Mouse (Mus musculus) limb, embryonic 15.5 days (tissue): Measurements from ENCODE around the gene Cntnap5c. TPM values are rescaled to one million over a fixed set of nuclear protein-coding genes. Genes with fewer than 3 reads are reported as not detected.

Source experiments
- ATAC-seq: fragments of 200-750 bp; cut with Nextera tagmentation; 2 replicates; pipeline ENCODE4 v1.8.0; 2017; ENCODE audit warnings: low read depth, moderate TSS enrichment; ENCODE audit not compliant: insufficient number of reproducible peaks, low FRiP score, low TSS enrichment
- H3K27ac ChIP-seq: fragments of 300-500 bp; sonication (generic); 2 replicates; pipeline ENCODE4 v1.5.1; 2015; ENCODE audit warnings: moderate library complexity, mild to moderate bottlenecking, inconsistent platforms
- H3K27me3 ChIP-seq: fragments of 300-500 bp; sonication (generic); 2 replicates; pipeline ENCODE4 v1.6.1; 2015; ENCODE audit warnings: inconsistent platforms
- H3K36me3 ChIP-seq: fragments of 300-500 bp; sonication (generic); 2 replicates; pipeline ENCODE4 v1.6.1; 2015; ENCODE audit warnings: inconsistent platforms
- H3K4me1 ChIP-seq: fragments of 300-500 bp; sonication (generic); 2 replicates; pipeline ENCODE4 v1.6.1; 2015; ENCODE audit warnings: inconsistent platforms
- H3K4me2 ChIP-seq: fragments of 300-500 bp; sonication (generic); 2 replicates; pipeline ENCODE4 v1.6.1; 2015; ENCODE audit warnings: mild to moderate bottlenecking, inconsistent platforms
- H3K4me3 ChIP-seq: fragments of 300-500 bp; sonication (generic); 2 replicates; pipeline ENCODE4 v1.5.1; 2015; ENCODE audit warnings: mild to moderate bottlenecking, inconsistent platforms
- H3K9ac ChIP-seq: fragments of 300-500 bp; sonication (generic); 2 replicates; pipeline ENCODE4 v1.6.1; 2015; ENCODE audit warnings: inconsistent platforms
- H3K9me3 ChIP-seq: fragments of 300-500 bp; sonication (generic); 2 replicates; pipeline ENCODE4 v1.6.1; 2016; ENCODE audit warnings: inconsistent platforms
- WGBS: fragments of 180-500 bp; shearing (Covaris S2); methylation state at CpG from one replicate; pipeline ENCODE4 v1.1.7; 2015; 5-methylcytosine and 5-hydroxymethylcytosine counted together
- polyA plus RNA-seq: library from polyadenylated mRNA; unstranded; fragments of >200 nt; fragmentation: Nextera tagmentation; extraction: Ambion mirVana; gene quantifications from 2 replicates; pipeline ENCODE4 v1.2.1, GENCODE M21; 2015

Cntnap5c gene
- not detected in 2 replicates for polyA plus RNA-seq

DNA sequence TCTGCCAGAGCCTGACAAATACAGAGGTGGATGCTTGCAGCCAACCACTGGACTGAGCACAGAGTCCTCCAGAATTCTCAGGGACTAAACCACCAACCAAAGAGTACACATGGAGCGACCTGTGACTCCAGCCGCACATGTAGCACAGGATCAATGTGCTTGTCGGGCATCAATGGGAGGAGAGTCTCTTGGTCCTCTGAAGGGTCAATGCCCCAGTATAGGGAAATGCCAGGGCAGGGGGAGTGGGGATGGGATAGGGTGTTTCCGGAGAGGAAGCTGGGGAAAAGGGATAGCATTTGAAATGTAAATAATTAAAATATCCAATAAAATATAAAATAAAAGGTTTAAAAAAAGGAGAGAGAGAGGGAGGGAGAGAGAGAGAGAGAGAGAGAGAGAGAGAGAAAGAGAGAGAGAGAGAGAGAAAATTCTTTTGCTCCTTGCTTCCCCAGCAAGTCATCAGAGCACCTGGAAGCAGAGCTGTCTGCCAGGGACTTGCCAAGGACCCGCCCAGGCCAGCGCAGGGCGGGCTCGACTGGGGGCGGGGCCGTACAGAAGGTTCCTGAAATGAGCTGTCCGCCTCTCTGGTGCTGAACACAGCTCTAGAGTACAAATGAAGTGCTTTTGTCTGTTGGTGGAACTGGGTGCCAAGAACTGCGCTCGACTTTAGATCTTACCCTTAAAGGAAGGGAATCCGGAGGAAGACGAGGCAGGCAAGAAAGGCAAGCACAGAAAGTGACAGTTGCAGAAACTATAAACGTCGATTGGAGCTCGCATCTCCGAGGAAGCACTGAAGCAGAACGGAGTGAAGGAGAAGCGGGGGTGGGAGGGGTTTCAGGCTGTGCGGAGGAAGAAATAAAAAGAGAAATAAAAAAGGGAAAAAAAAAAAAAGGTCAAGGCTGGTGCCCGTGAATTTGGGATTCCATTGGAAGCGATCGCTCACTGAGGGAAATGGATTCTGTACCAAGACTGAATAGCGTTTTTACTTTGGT, at the start of gene Cntnap5c:
TSS of gene Cntnap5c (plus strand) at position 949 of the 989 bp plus-strand sequence.
- 23% methylated on average over 26 of the region's 26 CpGs for WGBS
- Histone ChIP-seq H3K4me3 (no peak within 1 kb of the TSS), H3K27me3 (no peaks in the 10 kb centered on the region), H3K9ac (no peak within 1 kb of the TSS), H3K4me2 (no peak within 1 kb of the TSS), H3K27ac (no peak within 1 kb of the TSS), H3K9me3 (no peaks in the 10 kb centered on the region), H3K36me3 (no peaks in the 10 kb centered on the region), H3K4me1 (no peaks in the 10 kb centered on the region)
- ATAC-seq: 0 out of 2 replicates have a peak, but pooled peaks have one; percentile 40

DNA sequence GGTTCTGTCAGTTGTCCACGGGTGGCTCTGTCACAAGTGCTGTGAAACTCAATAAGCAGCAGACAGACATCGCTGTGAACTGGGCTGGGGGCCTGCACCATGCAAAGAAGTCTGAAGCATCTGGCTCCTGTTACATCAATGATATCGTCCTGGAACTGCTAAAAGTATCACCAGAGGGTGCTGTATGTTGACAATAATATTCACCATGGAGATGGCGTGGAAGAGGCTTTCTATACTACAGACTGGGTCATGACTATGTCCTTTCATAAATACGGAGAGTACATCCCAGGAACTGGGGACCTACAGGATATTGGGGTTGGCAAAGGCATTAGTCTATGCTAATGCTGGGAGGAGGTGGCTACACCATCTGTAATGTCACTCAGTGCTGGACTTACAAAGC, 27.3 kb upstream of the Cntnap5c start, which contains the start of gene Gm21834:
TSS of gene Gm21834 (minus strand) at position 101 of the 400 bp plus-strand sequence.
- H3K9ac ChIP-seq: no peak within 1 kb of the TSS
- ATAC-seq: no peak
- H3K27ac ChIP-seq: no peak within 1 kb of the TSS
- no peaks in the 10 kb centered on the region for H3K9me3 ChIP-seq
- H3K4me3 ChIP-seq: no peak within 1 kb of the TSS
- no peaks in the 10 kb centered on the region for H3K4me1 ChIP-seq
- H3K36me3 ChIP-seq: no peaks in the 10 kb centered on the region
- 79% methylated on average over 5 of the region's 5 CpGs for WGBS
- H3K4me2 ChIP-seq: no peak within 1 kb of the TSS
- no peaks in the 10 kb centered on the region for H3K27me3 ChIP-seq

DNA sequence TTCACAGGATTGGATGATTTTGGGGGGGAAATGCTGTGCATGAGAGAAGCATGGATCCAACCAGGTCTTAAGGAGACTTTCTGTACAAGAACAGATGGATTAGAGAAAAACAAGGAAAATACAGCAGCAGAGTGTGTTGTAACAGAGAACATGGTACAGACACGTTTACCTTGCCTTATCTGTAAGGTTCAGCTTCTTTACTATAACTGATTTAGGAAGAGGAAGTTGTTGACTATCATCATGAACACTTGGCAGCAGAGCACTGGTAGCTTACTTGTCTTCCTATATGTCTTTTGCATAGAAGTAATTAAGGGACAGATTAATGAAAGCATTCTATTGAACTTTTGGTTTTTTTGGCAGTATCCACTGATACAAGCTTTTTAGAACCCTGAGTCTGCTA, 11.3 kb upstream of the Cntnap5c start:
- no peaks in the 10 kb centered on the region for H3K9me3 ChIP-seq
- H3K27ac ChIP-seq: no peak overlapping the region
- no peak overlapping the region for H3K4me2 ChIP-seq
- H3K9ac ChIP-seq: no peak overlapping the region
- H3K4me3 ChIP-seq: no peak overlapping the region
- 50% methylated on average over 1 of the region's 1 CpGs for WGBS
- no peaks in the 10 kb centered on the region for H3K27me3 ChIP-seq
- H3K4me1 ChIP-seq: no peaks in the 10 kb centered on the region
- no peaks in the 10 kb centered on the region for H3K36me3 ChIP-seq
- no peak for ATAC-seq

DNA sequence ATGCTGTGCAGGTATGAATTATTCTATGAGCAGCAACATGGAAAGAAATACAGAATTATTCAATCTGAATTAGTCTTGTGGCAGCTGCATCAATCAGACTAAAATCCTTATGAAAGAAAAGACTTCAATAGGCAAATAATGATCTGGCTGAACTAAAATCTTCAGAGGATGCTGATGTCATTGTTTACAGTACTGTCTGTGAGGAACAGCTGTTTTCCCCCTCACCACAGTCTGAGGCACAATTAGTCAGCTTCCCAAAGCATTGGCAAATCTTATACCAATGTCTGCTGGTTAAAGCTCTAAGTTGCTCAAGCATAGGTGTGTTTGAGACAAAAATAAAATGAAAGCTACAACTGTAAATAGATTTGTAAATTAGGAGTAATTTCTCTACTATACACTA, 2.1 kb upstream of the Cntnap5c start:
- ATAC-seq: no peak
- Histone ChIP-seq H3K27ac (no peak overlapping the region), H3K4me2 (no peak overlapping the region), H3K9ac (no peak overlapping the region), H3K36me3 (no peaks in the 10 kb centered on the region), H3K4me1 (no peaks in the 10 kb centered on the region), H3K27me3 (no peaks in the 10 kb centered on the region), H3K9me3 (no peaks in the 10 kb centered on the region), H3K4me3 (no peak overlapping the region)

DNA sequence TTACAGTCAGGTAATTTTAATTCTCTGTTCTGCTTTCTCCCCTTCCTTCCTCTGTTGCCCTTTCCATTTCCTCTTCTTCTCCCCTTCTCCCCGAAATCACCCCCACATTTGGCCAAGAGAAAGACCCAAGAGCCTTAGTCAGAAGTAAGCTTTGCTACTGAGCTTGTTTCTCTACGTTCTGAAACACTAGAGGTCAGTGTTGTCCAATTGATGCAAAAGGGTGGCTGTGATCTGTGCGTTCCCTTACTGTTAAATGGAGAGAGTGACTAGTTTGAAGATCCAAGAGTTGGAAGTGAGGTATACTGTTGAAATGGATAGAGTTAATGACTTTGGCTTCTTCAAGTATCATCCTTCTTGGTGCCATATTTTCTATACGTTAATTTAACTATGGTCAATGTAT, 1.5 kb downstream of the Cntnap5c start:
- H3K4me2 ChIP-seq: no peak overlapping the region
- no peaks in the 10 kb centered on the region for H3K9me3 ChIP-seq
- H3K4me3 ChIP-seq: no peak overlapping the region
- WGBS: 12% methylated on average over 4 of the region's 4 CpGs
- no peaks in the 10 kb centered on the region for H3K4me1 ChIP-seq
- ATAC-seq: no peak
- no peaks in the 10 kb centered on the region for H3K27me3 ChIP-seq
- H3K9ac ChIP-seq: no peak overlapping the region
- no peak overlapping the region for H3K27ac ChIP-seq
- H3K36me3 ChIP-seq: no peaks in the 10 kb centered on the region

DNA sequence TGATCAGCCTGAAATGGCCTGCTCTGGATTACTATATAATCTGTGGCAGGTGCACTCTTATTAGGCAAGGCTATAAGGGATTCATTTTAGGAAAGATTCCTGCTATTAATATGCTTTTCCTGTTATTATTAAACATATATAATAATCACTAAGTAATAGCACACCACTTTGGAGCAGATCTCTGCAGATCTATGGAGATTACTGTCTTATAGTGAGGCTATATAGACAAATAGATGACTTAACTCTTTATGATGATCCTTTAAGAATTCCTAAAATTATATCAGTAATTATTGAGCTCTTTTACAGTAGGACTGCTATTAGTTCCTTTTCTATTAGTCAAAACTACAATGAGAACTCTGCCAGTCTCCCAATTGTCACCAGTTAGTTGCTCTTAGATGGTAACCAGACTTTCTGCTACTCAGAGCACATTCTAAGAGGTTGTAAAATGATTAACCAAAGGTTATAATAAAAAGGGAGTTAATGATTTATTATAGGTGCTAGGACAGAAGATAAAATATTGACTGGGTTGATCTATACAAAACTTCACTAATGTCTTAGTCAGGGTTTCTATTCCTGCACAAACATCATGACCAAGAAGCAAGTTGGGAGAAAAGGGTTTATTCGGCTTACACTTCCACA, 18.9 kb downstream of the Cntnap5c start:
- Histone ChIP-seq H3K4me2 (no peak overlapping the region), H3K27ac (no peak overlapping the region), H3K4me3 (no peak overlapping the region), H3K4me1 (no peaks in the 10 kb centered on the region), H3K36me3 (no peaks in the 10 kb centered on the region), H3K9me3 (no peaks in the 10 kb centered on the region), H3K27me3 (no peaks in the 10 kb centered on the region), H3K9ac (no peak overlapping the region)
- 85% methylated on average over 1 of the region's 1 CpGs for WGBS
- no peak for ATAC-seq

DNA sequence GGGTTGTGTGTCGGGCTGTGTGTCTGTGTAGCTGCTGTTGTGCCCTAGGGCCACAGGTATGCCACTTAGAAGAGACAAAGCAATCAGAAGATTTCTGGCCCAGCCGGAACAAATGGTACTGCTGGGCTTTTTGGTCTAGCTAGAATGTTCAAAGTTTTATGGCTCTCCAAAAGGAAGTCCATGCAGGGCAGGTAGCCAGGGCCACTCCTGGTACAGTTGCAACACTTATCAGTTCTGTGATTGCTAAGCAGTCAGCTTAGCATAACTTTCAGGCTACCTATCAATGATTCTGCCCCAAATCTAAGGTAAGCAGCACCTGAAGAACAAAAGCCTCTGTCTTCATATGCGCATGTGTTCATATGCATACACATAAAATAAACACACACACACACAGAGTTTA, 26.0 kb downstream of the Cntnap5c start:
- no peak overlapping the region for H3K4me2 ChIP-seq
- ATAC-seq: no peak
- no peak overlapping the region for H3K4me3 ChIP-seq
- no peaks in the 10 kb centered on the region for H3K36me3 ChIP-seq
- no peak overlapping the region for H3K9ac ChIP-seq
- H3K27ac ChIP-seq: no peak overlapping the region
- H3K9me3 ChIP-seq: no peaks in the 10 kb centered on the region
- 74% methylated on average over 3 of the region's 3 CpGs for WGBS
- H3K4me1 ChIP-seq: no peaks in the 10 kb centered on the region
- H3K27me3 ChIP-seq: no peaks in the 10 kb centered on the region

DNA sequence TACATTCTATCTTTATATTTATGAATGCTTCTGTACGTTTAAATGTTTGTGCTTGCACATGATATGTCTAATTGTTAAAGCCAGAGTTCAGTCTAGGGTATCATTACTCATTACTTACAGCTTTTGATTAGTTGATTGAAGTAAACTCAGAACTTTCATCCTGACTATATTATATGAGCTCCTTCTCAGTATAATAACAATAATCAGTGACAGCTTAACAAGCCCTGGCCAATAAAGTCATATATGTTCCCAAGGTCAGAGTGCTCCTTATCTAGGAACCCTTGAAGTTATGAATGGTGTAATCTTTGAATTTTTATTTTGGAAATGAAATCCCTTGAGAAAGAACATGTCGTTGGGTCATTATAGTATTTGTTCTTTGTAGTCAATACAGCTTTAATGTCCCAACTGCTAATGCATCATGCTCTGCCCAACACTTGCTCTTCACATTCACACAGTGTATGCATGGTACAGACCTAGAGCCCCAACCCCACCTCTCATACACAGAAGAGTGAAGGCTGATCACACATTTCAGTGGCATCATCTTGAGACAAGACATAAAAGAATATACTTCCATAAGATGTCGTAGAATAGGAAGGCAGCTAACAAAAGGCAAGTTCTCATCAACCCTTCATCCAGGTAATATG, 27.4 kb downstream of the Cntnap5c start:
- no peak for ATAC-seq
- H3K27me3 ChIP-seq: no peaks in the 10 kb centered on the region
- H3K36me3 ChIP-seq: no peaks in the 10 kb centered on the region
- WGBS: 77% methylated on average over 3 of the region's 3 CpGs
- no peaks in the 10 kb centered on the region for H3K9me3 ChIP-seq
- no peak overlapping the region for H3K4me2 ChIP-seq
- H3K27ac ChIP-seq: no peak overlapping the region
- no peaks in the 10 kb centered on the region for H3K4me1 ChIP-seq
- no peak overlapping the region for H3K9ac ChIP-seq
- no peak overlapping the region for H3K4me3 ChIP-seq

DNA sequence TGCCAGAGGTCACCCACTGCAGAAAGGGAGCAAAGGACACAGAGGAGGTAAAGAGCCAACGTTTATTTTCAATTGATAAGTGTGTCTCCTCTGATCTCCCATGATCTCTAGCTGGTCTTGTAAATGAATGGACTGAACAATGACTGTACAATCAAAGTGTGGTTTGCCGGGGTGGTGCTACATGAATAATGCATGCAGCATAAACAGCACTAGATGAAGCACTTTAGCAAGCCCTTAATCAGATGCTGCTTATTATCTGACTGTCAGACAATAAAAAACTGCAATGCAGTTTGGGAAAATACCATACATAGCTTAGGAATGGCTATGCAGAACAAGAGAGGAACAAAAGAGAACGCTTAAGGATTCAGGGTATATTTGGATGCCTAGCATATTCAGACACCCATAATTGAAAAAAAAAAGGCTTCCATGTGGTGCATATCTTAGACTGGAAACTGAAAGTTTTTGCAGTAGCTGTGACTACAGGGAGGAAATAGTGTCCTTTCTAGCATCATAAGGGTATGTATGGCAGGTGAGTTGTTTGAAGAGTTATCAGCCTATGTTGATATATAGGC, 30.1 kb downstream of the Cntnap5c start:
- ATAC-seq: no peak
- no peaks in the 10 kb centered on the region for H3K36me3 ChIP-seq
- no peaks in the 10 kb centered on the region for H3K4me1 ChIP-seq
- H3K4me2 ChIP-seq: no peak overlapping the region
- no peaks in the 10 kb centered on the region for H3K9me3 ChIP-seq
- no peak overlapping the region for H3K4me3 ChIP-seq
- WGBS: 77% methylated on average over 3 of the region's 3 CpGs
- no peak overlapping the region for H3K9ac ChIP-seq
- H3K27ac ChIP-seq: no peak overlapping the region
- H3K27me3 ChIP-seq: no peaks in the 10 kb centered on the region

DNA sequence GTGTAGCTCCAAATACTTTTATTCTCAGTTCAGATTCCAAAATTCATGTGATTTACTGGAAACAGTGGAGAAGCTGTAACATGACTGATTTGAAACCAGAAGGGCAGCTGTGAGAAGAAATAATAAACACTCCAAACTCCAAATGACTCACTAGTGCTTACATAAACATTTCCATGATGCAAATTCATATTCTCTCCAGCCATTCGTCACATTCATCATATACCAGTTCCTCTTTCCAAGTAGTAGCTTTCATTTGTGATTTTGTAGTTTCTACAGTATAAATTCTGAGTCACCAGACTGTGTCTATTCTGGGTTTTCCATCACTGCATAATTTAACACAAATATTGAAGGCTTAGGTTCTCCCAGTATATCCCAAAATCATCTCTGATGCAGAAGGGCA, 31.8 kb downstream of the Cntnap5c start:
- WGBS: 69% methylated on average over 1 of the region's 1 CpGs
- no peaks in the 10 kb centered on the region for H3K9me3 ChIP-seq
- no peak overlapping the region for H3K4me3 ChIP-seq
- ATAC-seq: no peak
- H3K36me3 ChIP-seq: no peaks in the 10 kb centered on the region
- H3K4me2 ChIP-seq: no peak overlapping the region
- H3K9ac ChIP-seq: no peak overlapping the region
- no peaks in the 10 kb centered on the region for H3K4me1 ChIP-seq
- no peak overlapping the region for H3K27ac ChIP-seq
- H3K27me3 ChIP-seq: no peaks in the 10 kb centered on the region

DNA sequence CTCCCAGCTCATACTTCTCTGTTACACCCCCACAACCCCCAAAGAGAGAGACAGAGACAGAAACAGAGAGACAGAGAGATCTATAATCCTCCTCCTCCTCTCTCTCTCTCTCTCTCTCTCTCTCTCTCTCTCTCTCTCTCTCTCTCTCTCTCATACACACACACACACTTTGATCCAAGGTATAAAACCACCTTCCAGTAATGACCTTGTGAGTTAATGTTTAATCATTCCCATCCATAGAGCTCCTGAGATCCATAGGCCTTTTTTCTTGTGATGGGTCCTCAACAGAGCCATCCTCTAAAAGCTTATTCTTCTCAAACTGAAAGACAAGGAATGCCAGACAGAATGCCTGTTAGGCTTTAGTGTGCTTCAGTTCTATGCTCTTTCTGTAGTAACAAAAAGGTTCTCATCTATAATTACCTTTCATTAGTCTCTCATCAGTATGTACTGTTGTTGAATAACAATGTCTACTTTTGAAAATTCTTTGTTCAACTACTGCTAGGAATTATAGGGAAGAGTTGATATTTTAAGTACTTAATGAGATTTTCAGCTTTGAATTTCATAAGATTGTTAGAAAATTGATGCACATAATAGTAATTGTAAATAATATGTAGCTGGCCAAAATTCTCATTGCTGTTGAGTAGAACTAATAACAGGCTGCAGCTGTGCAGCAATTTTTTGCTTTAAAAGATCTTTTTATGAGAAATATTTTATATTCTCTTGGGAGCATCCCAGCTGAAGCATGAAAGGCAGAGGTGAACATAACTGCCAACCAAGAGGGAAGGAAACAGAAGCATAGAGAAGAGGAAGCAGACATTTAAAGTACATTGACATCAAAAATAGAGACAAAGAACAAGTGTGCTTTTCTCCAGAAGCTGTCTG, 68.0 kb downstream of the Cntnap5c start:
- no peak overlapping the region for H3K4me2 ChIP-seq
- H3K27ac ChIP-seq: no peak overlapping the region
- no peaks in the 10 kb centered on the region for H3K4me1 ChIP-seq
- H3K9me3 ChIP-seq: no peaks in the 10 kb centered on the region
- H3K9ac ChIP-seq: no peak overlapping the region
- no peaks in the 10 kb centered on the region for H3K27me3 ChIP-seq
- H3K4me3 ChIP-seq: no peak overlapping the region
- H3K36me3 ChIP-seq: no peaks in the 10 kb centered on the region
- no peak for ATAC-seq
